Mouse (Mus musculus) forebrain, embryonic 10.5 days (tissue): ENCODE data around the gene Nsun5. TPM values are rescaled to one million over a fixed set of nuclear protein-coding genes. Genes with fewer than 3 reads are reported as not detected.
"Not testable (repeated sequence)": the region's sequence is repeated elsewhere in the genome, so short reads cannot be mapped to it uniquely, and the experiment has no call there.

Experiments used
- DNase-seq: peaks from one replicate; pipeline ENCODE4 v3.0.0-alpha.2; 2017; ENCODE audit warnings: low spot score; ENCODE audit errors: extremely low spot score
- H3K27ac ChIP-seq: fragments of 300-500 bp; sonication (generic); 2 replicates; pipeline ENCODE4 v1.5.1; 2016; ENCODE audit warnings: mild to moderate bottlenecking
- H3K27me3 ChIP-seq: fragments of 300-500 bp; sonication (generic); 2 replicates; pipeline ENCODE4 v1.6.1; 2016; ENCODE audit warnings: mild to moderate bottlenecking; ENCODE audit not compliant: poor library complexity, severe bottlenecking
- H3K36me3 ChIP-seq: fragments of 300-500 bp; sonication (generic); replicated peaks from 2 replicates; pipeline ENCODE4 v1.6.1; 2016; ENCODE audit warnings: mild to moderate bottlenecking, moderate library complexity
- H3K4me1 ChIP-seq: fragments of 300-500 bp; sonication (generic); 2 replicates; pipeline ENCODE4 v1.6.1; 2016
- H3K4me3 ChIP-seq: fragments of 300-500 bp; sonication (generic); 2 replicates; pipeline ENCODE4 v1.5.1; 2016; ENCODE audit warnings: mild to moderate bottlenecking, moderate library complexity
- H3K9me3 ChIP-seq: fragments of 300-500 bp; sonication (generic); 2 replicates; pipeline ENCODE4 v1.6.1; 2016; ENCODE audit warnings: mild to moderate bottlenecking, moderate library complexity
- WGBS: fragments of 180-500 bp; shearing (Covaris S2); methylation state at CpG from one replicate; pipeline ENCODE4 v1.1.7; 2016; 5-methylcytosine and 5-hydroxymethylcytosine counted together
- polyA plus RNA-seq: library from polyadenylated mRNA; unstranded; fragments of >200 nt; fragmentation: Nextera tagmentation; extraction: Ambion mirVana; gene quantifications from 2 replicates; pipeline ENCODE4 v1.2.1, GENCODE M21; 2016

Nsun5 gene
- polyA plus RNA-seq, 1 experiment from 2014 or later, result 51.2 TPM

- DNase-seq, result peak; percentile 47
- Histone ChIP-seq H3K36me3 (no peaks in the 10 kb centered on the region; the same call in 1 of the 2 replicates), H3K9me3 (peaks cover 10% of the 10 kb centered on the region), H3K4me3 (peak overlapping the region; percentile 3; the same call in 1 of the 2 replicates), H3K27me3 (peaks cover 30% of the 10 kb centered on the region), H3K4me1 (no peaks in the 10 kb centered on the region), H3K27ac (no peak overlapping the region)
- WGBS, result 18% methylated on average over 20 of the region's 20 CpGs
Observed at GRCm38 (mm10) chr5:135353564-135353963, 16.2 kb upstream of the Nsun5 start.

- 61% methylated on average over 1 of the region's 1 CpGs for WGBS
- Histone ChIP-seq H3K9me3 (peaks cover 9% of the 10 kb centered on the region), H3K27me3 (peaks cover 30% of the 10 kb centered on the region), H3K4me3 (no peak overlapping the region), H3K4me1 (no peaks in the 10 kb centered on the region), H3K36me3 (no peaks in the 10 kb centered on the region), H3K27ac (no peak overlapping the region)
- DNase-seq, result no peak
Observed at GRCm38 (mm10) chr5:135356090-135356489, 13.7 kb upstream of the Nsun5 start.

- WGBS, result 91% methylated on average over 2 of the region's 2 CpGs
- no peaks in the 10 kb centered on the region for H3K36me3 ChIP-seq
- H3K27ac ChIP-seq, result no peak overlapping the region
- no peak overlapping the region for H3K4me3 ChIP-seq
- H3K9me3 ChIP-seq, result peaks cover 9% of the 10 kb centered on the region
- no peak for DNase-seq
- peaks cover 19% of the 10 kb centered on the region for H3K27me3 ChIP-seq
- H3K4me1 ChIP-seq, result no peaks in the 10 kb centered on the region
Observed at GRCm38 (mm10) chr5:135357556-135357955, 12.2 kb upstream of the Nsun5 start.

GRCm38 (mm10) chr5:135359772-135360171, 10.0 kb upstream of the Nsun5 start:
- Histone ChIP-seq H3K4me1 (no peaks in the 10 kb centered on the region), H3K9me3 (peaks cover 9% of the 10 kb centered on the region), H3K27me3 (peaks cover 4% of the 10 kb centered on the region; the same call in 1 of the 2 replicates), H3K36me3 (no peaks in the 10 kb centered on the region), H3K27ac (no peak overlapping the region), H3K4me3 (no peak overlapping the region)
- WGBS, result 97% methylated on average over 2 of the region's 2 CpGs
- DNase-seq, result no peak

GRCm38 (mm10) chr5:135362572-135362971, 7.2 kb upstream of the Nsun5 start:
- WGBS, result 92% methylated on average over 3 of the region's 3 CpGs
- H3K27ac ChIP-seq, result no peak overlapping the region
- no peaks in the 10 kb centered on the region for H3K4me1 ChIP-seq
- no peak for DNase-seq
- H3K4me3 ChIP-seq, result no peak overlapping the region
- H3K9me3 ChIP-seq, result peaks cover 7% of the 10 kb centered on the region
- H3K27me3 ChIP-seq, result peaks cover 4% of the 10 kb centered on the region; the same call in 1 of the 2 replicates
- no peaks in the 10 kb centered on the region for H3K36me3 ChIP-seq

- Histone ChIP-seq H3K36me3 (no peaks in the 10 kb centered on the region), H3K9me3 (peaks cover 5% of the 10 kb centered on the region; the same call in 1 of the 2 replicates), H3K4me3 (no peak overlapping the region), H3K4me1 (no peaks in the 10 kb centered on the region), H3K27me3 (peaks cover 4% of the 10 kb centered on the region; the same call in 1 of the 2 replicates), H3K27ac (no peak overlapping the region)
- DNase-seq, result peak; percentile 66
- 28% methylated on average over 12 of the region's 12 CpGs for WGBS
Observed at GRCm38 (mm10) chr5:135363540-135363939, 6.2 kb upstream of the Nsun5 start.

GRCm38 (mm10) chr5:135367841-135368240, 1.9 kb upstream of the Nsun5 start:
- Histone ChIP-seq H3K9me3 (no peaks in the 10 kb centered on the region), H3K4me3 (no peak overlapping the region), H3K27me3 (peaks cover 4% of the 10 kb centered on the region; the same call in 1 of the 2 replicates), H3K27ac (no peak overlapping the region), H3K36me3 (peaks cover 18% of the 10 kb centered on the region), H3K4me1 (peaks cover 20% of the 10 kb centered on the region)
- DNase-seq, result no peak
- whole genome bisulfite sequencing, result 56% methylated on average over 6 of the region's 6 CpGs

DNA sequence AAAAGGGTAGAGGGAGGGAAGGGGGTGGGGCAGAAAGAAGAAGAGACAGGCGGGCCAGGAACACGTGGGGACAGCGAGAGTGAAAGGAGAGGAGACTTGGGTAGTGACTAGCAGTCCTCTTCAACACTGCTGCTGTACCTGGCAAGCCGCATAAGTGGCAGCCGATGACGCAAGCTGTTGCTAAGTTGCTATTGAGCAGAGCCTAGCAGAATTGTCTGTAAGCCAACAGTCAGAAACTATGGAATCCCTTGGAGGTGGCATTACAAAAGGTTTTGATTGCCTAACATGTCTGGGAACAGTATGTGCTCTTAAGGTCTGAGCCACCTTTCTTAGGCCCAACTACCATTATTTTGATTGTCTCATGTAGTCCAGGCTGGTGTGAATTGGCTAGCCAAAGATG, 1.4 kb upstream of the Nsun5 start:
- WGBS, result 76% methylated on average over 6 of the region's 6 CpGs
- no peak for DNase-seq

DNA sequence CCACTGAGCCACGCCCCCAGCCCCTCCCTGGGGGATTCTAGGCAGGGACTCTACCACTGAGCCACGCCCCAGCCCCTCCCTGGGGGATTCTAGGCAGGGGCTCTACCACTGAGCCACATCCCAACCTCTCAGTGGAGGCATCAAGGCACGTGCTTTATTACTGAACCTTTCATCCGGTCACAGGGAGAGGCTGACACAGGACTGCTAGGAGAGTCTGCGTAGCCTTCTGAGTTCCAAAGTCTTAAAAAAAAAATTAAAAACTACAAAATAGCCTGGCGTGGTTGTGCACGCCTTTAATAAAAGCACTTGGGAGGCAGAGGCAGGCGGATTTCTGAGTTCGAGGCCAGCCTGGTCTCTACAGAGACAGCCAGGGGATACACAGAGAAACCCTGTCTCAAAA, 557 bp upstream of the Nsun5 start:
- 57% methylated on average over 9 of the region's 9 CpGs for WGBS
- peaks cover 20% of the 10 kb centered on the region for H3K4me1 ChIP-seq
- peak overlapping the region; percentile 98 for H3K4me3 ChIP-seq
- peaks cover 32% of the 10 kb centered on the region for H3K36me3 ChIP-seq
- not testable (repeated sequence) for DNase-seq, H3K27me3 ChIP-seq, H3K9me3 ChIP-seq
- peak overlapping the region; percentile 88 for H3K27ac ChIP-seq

More for the DNA sequence above, 1.4 kb upstream of the Nsun5 start:
- peaks cover 20% of the 10 kb centered on the region for H3K4me1 ChIP-seq
- no peak overlapping the region for H3K4me3 ChIP-seq
- H3K36me3 ChIP-seq, result peaks cover 23% of the 10 kb centered on the region
- H3K27ac ChIP-seq, result no peak overlapping the region
- H3K9me3 ChIP-seq, result peaks cover 2% of the 10 kb centered on the region
- H3K27me3 ChIP-seq, result peaks cover 4% of the 10 kb centered on the region; the same call in 1 of the 2 replicates

DNA sequence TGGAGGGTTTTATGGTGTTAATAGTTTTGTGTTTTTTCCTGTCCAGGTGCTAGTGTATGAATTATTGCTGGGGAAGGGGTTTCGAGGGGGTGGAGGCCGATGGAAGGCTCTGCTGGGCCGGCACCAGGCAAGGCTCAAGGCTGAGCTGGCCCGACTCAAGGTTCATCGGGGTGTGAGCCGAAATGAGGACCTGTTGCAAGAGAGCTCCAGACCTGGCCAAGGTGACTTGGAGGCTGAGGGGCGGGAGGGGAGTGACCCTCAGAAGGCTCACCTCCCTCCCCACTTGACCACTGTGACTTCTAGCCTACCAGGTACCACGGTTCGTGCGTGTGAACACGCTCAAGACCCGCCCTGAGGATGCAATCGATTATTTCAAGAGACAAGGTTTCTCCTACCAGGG, 1.4 kb downstream of the Nsun5 start:
- 94% methylated on average over 13 of the region's 13 CpGs for WGBS
- no peaks in the 10 kb centered on the region for H3K27me3 ChIP-seq
- H3K27ac ChIP-seq, result no peak overlapping the region
- peaks cover 52% of the 10 kb centered on the region for H3K36me3 ChIP-seq
- H3K4me1 ChIP-seq, result peaks cover 20% of the 10 kb centered on the region
- peak overlapping the region; percentile 98 for H3K4me3 ChIP-seq
- peaks cover 7% of the 10 kb centered on the region for H3K9me3 ChIP-seq
- no peak for DNase-seq

- Histone ChIP-seq H3K27me3 (no peaks in the 10 kb centered on the region), H3K4me3 (no peak overlapping the region), H3K4me1 (peaks cover 20% of the 10 kb centered on the region), H3K36me3 (peaks cover 76% of the 10 kb centered on the region), H3K27ac (no peak overlapping the region), H3K9me3 (peaks cover 7% of the 10 kb centered on the region)
- DNase-seq, result no peak
- 94% methylated on average over 5 of the region's 5 CpGs for WGBS
Observed at GRCm38 (mm10) chr5:135373601-135374000, 3.8 kb downstream of the Nsun5 start.

- H3K4me3 ChIP-seq, result no peak overlapping the region
- H3K27me3 ChIP-seq, result no peaks in the 10 kb centered on the region
- H3K9me3 ChIP-seq, result peaks cover 7% of the 10 kb centered on the region
- no peak for DNase-seq
- peaks cover 91% of the 10 kb centered on the region for H3K36me3 ChIP-seq
- peaks cover 12% of the 10 kb centered on the region for H3K4me1 ChIP-seq
- H3K27ac ChIP-seq, result no peak overlapping the region
- 92% methylated on average over 8 of the region's 8 CpGs for WGBS
Observed at GRCm38 (mm10) chr5:135375167-135375566, 5.4 kb downstream of the Nsun5 start.

GRCm38 (mm10) chr5:135376341-135376740, 6.6 kb downstream of the Nsun5 start:
- Histone ChIP-seq H3K27ac (no peak overlapping the region), H3K27me3 (no peaks in the 10 kb centered on the region), H3K4me1 (no peaks in the 10 kb centered on the region), H3K4me3 (no peak overlapping the region), H3K9me3 (peaks cover 7% of the 10 kb centered on the region), H3K36me3 (peaks cover 100% of the 10 kb centered on the region)
- 73% methylated on average over 2 of the region's 2 CpGs for WGBS
- no peak for DNase-seq

GRCm38 (mm10) chr5:135380681-135381080, 10.9 kb downstream of the Nsun5 start:
- Histone ChIP-seq H3K9me3 (no peaks in the 10 kb centered on the region), H3K4me1 (no peaks in the 10 kb centered on the region), H3K27me3 (no peaks in the 10 kb centered on the region), H3K4me3 (no peak overlapping the region), H3K27ac (no peak overlapping the region), H3K36me3 (peaks cover 100% of the 10 kb centered on the region)
- WGBS, result 96% methylated on average over 4 of the region's 4 CpGs
- no peak for DNase-seq
